Mouse (Mus musculus) small intestine, adult 2 months (tissue): ENCODE results near the gene Cldn3. TPM values are rescaled to one million over a fixed set of nuclear protein-coding genes. Genes with fewer than 3 reads are reported as not detected.

ENCODE experiments used
- H3K27ac ChIP-seq: fragments of 200-500 bp; 2 replicates; pipeline ENCODE4 v1.5.1; 2012; ENCODE audit warnings: low read depth, low read length, control low read depth, inconsistent platforms; ENCODE audit not compliant: insufficient read depth
- H3K27me3 ChIP-seq: fragments of 200-500 bp; 2 replicates; pipeline ENCODE4 v1.6.1; 2012; ENCODE audit warnings: mild to moderate bottlenecking, moderate library complexity, low read length, inconsistent platforms; ENCODE audit not compliant: control insufficient read depth, insufficient read depth
- H3K36me3 ChIP-seq: fragments of 200-500 bp; 2 replicates; pipeline ENCODE4 v1.6.1; 2012; ENCODE audit warnings: mild to moderate bottlenecking, low read length, control low read depth, inconsistent platforms; ENCODE audit not compliant: control insufficient read depth, insufficient read depth
- H3K4me1 ChIP-seq: fragments of 200-500 bp; 2 replicates; pipeline ENCODE4 v1.6.1; 2012; ENCODE audit warnings: low read length, inconsistent platforms, mixed read lengths; ENCODE audit not compliant: control insufficient read depth, insufficient read depth, insufficient read length
- H3K4me3 ChIP-seq: fragments of 200-500 bp; 2 replicates; pipeline ENCODE4 v1.5.1; 2012; ENCODE audit warnings: low read depth, mild to moderate bottlenecking, control low read depth, inconsistent platforms, low read length, moderate library complexity
- CTCF ChIP-seq: fragments of 200-500 bp; IDR thresholded peaks from 2 replicates; pipeline ENCODE4 v1.5.1; 2012; ENCODE audit warnings: low read depth, mild to moderate bottlenecking, control low read depth, inconsistent platforms, low read length, moderate library complexity, mixed read lengths; ENCODE audit not compliant: insufficient replicate concordance, insufficient read length; ENCODE audit errors: extremely low read depth
- POLR2A ChIP-seq: fragments of 200-500 bp; IDR thresholded peaks from 2 replicates; pipeline ENCODE4 v1.6.1; 2012; ENCODE audit warnings: low read depth, mild to moderate bottlenecking, control low read depth, inconsistent platforms, low read length, moderate library complexity
- WGBS: fragments of 180-500 bp; shearing (Covaris S2); methylation state at CpG from one replicate; pipeline ENCODE4 v1.1.7; 2018; 5-methylcytosine and 5-hydroxymethylcytosine counted together
- polyA plus RNA-seq: library from polyadenylated mRNA; depleted of rRNA; stranded (reverse); fragments of >200 nt; gene quantifications from 2 replicates; pipeline ENCODE4 v1.2.3, GENCODE M21; 2012

Cldn3 gene
- polyA plus RNA-seq, 1 experiment, result 2,448 TPM

- H3K27me3 ChIP-seq, result peaks cover 6% of the 10 kb centered on the region
- 36% methylated on average over 19 of the region's 19 CpGs for WGBS
- H3K36me3 ChIP-seq, result no peaks in the 10 kb centered on the region
- peak overlapping the region; percentile 60 for H3K4me3 ChIP-seq
- TF ChIP-seq CTCF (no peak), POLR2A (no peak)
- peaks cover 11% of the 10 kb centered on the region for H3K4me1 ChIP-seq
- H3K27ac ChIP-seq, result 0 out of 2 replicates have a peak overlapping the region, but pooled peaks have one; percentile 1
Observed at GRCm38 (mm10) chr5:134945266-134945959, 40.6 kb upstream of the Cldn3 start.

DNA sequence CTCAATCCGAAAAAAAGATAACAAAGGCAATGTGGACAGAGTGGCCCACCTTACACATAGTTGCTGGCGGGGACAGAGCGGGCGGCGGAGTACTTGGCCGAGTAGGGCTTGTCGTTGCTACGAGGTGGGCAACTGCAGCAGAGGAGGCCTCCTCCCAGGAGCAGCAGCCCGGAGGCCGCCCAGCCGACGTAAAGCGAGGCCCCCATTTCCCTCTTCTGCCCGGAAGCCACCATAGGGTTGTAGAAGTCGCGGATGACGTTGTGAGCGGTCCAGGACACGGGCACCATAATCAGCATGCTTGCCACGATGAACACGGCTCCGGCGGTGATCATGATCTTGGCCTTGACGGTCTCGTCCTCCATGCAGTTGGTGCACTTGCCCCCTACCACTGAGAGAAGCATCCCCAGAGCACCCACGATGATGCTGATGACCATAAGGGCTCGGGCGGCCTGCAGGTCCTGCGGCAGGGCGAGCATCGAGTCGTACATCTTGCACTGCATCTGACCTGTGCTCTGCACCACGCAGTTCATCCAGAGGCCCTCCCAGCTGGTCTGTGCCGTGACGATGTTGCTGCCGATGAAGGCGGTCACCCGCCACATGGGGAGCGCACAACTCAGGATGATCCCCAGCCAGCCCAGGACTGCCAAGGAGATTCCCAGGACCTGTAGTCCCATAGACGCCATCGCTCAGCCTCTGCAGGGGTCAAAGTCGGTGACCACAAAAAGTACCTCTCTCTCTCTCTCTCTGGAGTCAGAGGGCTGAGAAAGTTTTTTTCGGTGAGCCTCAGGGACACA is 39.8 kb upstream of the Cldn3 start:
- 0 out of 2 replicates have a peak overlapping the region, but pooled peaks have one; percentile 1 for H3K27ac ChIP-seq
- TF ChIP-seq POLR2A, result no peak
- no peak for TF ChIP-seq CTCF
- peak overlapping the region; percentile 60 for H3K4me3 ChIP-seq
- H3K36me3 ChIP-seq, result no peaks in the 10 kb centered on the region
- H3K4me1 ChIP-seq, result peaks cover 15% of the 10 kb centered on the region
- 18% methylated on average over 43 of the region's 43 CpGs for WGBS
- H3K27me3 ChIP-seq, result peaks cover 6% of the 10 kb centered on the region

- peaks cover 21% of the 10 kb centered on the region for H3K4me1 ChIP-seq
- H3K27ac ChIP-seq, result 0 out of 2 replicates have a peak within 1 kb of the TSS, but pooled peaks have one; percentile 1
- H3K4me3 ChIP-seq, result peak within 1 kb of the TSS; percentile 60
- TF ChIP-seq CTCF (no peak), POLR2A (peak; percentile 45)
- 17% methylated on average over 11 of the region's 11 CpGs for WGBS
- H3K27me3 ChIP-seq, result peaks cover 6% of the 10 kb centered on the region
- H3K36me3 ChIP-seq, result no peaks in the 10 kb centered on the region
Observed at GRCm38 (mm10) chr5:134946857-134947255, 39.2 kb upstream of the Cldn3 start, which contains the start of gene Cldn4. Cldn4 (minus strand) TSS chr5:134946934.

GRCm38 (mm10) chr5:134947420-134948084 is 38.5 kb upstream of the Cldn3 start:
- Histone ChIP-seq H3K36me3 (no peaks in the 10 kb centered on the region), H3K4me1 (peaks cover 23% of the 10 kb centered on the region), H3K27me3 (peaks cover 6% of the 10 kb centered on the region), H3K4me3 (no peak overlapping the region), H3K27ac (no peak overlapping the region)
- 21% methylated on average over 5 of the region's 5 CpGs for WGBS
- TF ChIP-seq POLR2A (no peak), CTCF (no peak)

GRCm38 (mm10) chr5:134948085-134948439 is 38.0 kb upstream of the Cldn3 start:
- H3K36me3 ChIP-seq, result no peaks in the 10 kb centered on the region
- H3K27me3 ChIP-seq, result peaks cover 6% of the 10 kb centered on the region
- H3K4me1 ChIP-seq, result peaks cover 23% of the 10 kb centered on the region
- no peak overlapping the region for H3K4me3 ChIP-seq
- WGBS, result 47% methylated on average over 4 of the region's 4 CpGs
- TF ChIP-seq POLR2A (no peak), CTCF (no peak)
- H3K27ac ChIP-seq, result no peak overlapping the region

DNA sequence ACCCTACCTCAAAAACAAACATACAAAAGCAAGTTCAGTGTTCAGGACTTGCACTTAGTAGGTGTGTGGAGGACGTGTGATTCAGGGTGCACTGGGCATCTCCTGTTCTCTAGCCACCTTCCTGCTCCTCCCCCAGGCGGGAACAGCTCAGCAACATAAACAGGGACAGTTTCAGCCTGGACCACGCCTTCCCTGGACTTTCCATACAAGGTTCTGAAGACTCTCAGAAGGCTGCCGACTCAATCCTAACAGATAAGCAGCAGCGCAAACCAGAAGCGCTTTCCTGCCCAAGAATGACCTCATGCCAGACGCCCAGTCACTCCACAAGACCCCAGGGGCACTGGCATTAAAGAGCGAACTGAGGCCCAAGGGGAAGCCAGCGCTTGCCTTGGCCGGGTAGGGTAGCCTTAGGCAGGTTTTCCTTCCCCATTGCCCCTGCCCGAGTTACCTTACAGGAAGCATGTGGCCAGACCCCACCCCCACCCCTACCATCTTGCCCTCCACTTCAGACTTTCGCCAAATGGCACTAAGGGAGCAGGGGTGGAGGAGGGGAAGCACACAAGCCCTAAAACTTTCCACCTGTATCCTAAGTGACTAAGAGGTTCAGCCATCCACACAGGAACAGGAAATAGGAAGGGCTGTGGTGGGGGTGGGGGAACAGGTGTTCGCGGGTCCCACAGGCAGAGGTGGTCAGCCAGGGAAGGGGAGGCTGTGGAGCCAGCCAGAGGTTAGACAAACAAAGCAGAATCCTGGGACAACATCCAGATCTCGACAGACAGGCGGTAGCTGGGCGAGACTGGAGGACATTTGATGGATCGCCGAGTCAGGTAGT is 34.7 kb upstream of the Cldn3 start:
- H3K27me3 ChIP-seq, result peaks cover under 1% of the 10 kb centered on the region; the same call in 1 of the 2 replicates
- TF ChIP-seq CTCF (no peak), POLR2A (0 out of 2 replicates have a peak, but pooled peaks have one; percentile 7)
- H3K27ac ChIP-seq, result 0 out of 2 replicates have a peak overlapping the region, but pooled peaks have one; percentile 14
- no peaks in the 10 kb centered on the region for H3K36me3 ChIP-seq
- peaks cover 19% of the 10 kb centered on the region for H3K4me1 ChIP-seq
- H3K4me3 ChIP-seq, result peak overlapping the region; percentile 18
- 4% methylated on average over 19 of the region's 19 CpGs for WGBS
